Mouse (Mus musculus) cerebellum, adult 2 months (tissue): ENCODE measurements around the gene Arid5b.

Experiments used
- CTCF ChIP-seq: fragments of 200-500 bp; IDR thresholded peaks from 2 replicates; pipeline ENCODE4 v1.5.1; 2011; ENCODE audit warnings: low read depth, mild to moderate bottlenecking, control low read depth, low read length, moderate library complexity, borderline replicate concordance; ENCODE audit not compliant: insufficient read depth
- POLR2A ChIP-seq: fragments of 200-500 bp; IDR thresholded peaks from 2 replicates; pipeline ENCODE4 v1.6.1; 2011; ENCODE audit warnings: low read length, control low read depth, borderline replicate concordance; ENCODE audit not compliant: insufficient read depth

GRCm38 (mm10) chr10:68269789-68270188 is 8.8 kb downstream of the Arid5b start:
- TF ChIP-seq CTCF (no peak), POLR2A (no peak)
